Mouse (Mus musculus) gastrocnemius, postnatal 36 days (tissue): ENCODE measurements around the gene Vmn2r14. TPM values are rescaled to one million over a fixed set of nuclear protein-coding genes. Genes with fewer than 3 reads are reported as not detected.
"Not testable (repeated sequence)": the region's sequence is repeated elsewhere in the genome, so short reads cannot be mapped to it uniquely, and the experiment has no call there.

Experiments
- DNase-seq, 2 experiments: peaks; one replicate each; pipeline ENCODE4 v3.0.0; 2022
- intact Hi-C: fragments of 180-260 bp; cut with DNase I; formaldehyde crosslinking; loops from one replicate; pipeline ENCODE4 v1.15.1; 2025
- long read RNA-seq, 2 experiments: library from polyadenylated mRNA; stranded (forward); transcript quantifications; one replicate each; pipeline ENCODE4 v2.0.0; 2021
- total RNA-seq, 2 experiments: library from RNA; stranded (reverse); gene quantifications; 2 replicates each; pipeline ENCODE4 v1.2.3; 2021

The Vmn2r14 gene
- not detected for total RNA-seq
- long read RNA-seq, experiment 1 = 0 reads
- long read RNA-seq, experiment 2 = 0 reads

DNA sequence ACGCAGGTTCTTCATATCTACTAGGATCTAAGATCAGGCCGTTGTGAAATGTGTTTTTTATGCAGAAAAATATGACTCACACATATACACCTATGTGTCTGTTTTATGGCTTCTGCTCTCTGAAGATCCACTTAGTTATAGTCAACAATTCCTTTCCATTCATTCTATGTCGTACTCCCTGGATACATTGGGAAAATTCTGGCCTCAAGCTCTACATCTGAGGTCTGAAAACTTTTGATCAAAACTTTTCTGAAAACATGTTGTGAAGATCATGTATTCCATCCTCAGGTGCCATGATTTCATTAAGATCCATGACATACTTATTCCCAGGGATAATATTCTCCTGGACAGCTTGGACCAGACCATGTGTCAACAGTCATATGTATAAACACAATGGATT, at the start of gene Vmn2r14:
TSS of gene Vmn2r14 (minus strand) at position 101 of the 400 bp plus-strand sequence.
- intact Hi-C loops = no loop called here
- DNase-seq = no peak

DNA sequence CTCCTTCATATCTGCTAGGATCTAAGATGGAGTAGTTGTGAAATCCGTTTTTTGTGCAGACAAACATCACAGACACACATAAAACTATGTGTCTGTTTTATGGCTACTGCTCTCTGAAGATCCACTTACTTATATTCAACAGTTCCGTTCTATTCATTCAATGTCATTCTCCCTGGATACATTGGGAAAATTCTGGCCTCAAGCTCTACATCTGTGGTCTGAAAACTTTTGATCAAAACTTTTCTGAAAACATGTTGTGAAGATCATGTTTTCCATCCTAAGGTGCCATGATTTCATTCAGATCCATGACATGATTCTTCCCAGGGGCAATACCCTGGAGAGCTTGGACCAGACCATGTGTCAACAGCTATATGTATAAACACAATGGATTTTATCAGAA, 32.4 kb downstream of the Vmn2r14 start, which contains the start of gene Vmn2r13:
TSS of gene Vmn2r13 (minus strand) at position 101 of the 400 bp plus-strand sequence.
- intact Hi-C loops, DNase-seq: not testable (repeated sequence)

DNA sequence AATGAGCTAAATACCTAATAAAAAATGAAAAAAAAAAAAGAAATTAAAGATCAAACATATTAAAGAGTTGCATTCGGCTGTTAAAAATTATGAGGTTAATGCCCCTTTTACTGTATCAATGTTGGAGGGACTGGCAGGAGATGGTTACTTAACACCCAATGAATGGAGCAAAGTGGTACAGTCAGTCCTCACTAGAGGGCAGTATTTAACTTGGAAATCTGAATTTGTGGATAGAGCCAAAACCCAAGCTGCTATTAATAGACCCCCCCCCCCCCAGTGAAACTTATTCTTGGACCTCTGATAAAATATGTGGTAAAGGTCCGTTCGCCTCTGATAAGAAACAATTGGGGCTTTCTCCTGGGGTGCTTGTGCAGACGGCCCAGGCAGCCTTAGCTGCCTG, 57.7 kb downstream of the Vmn2r14 start:
- intact Hi-C loops, DNase-seq: not testable (repeated sequence)

Other genes with a start within 250 kb of the Vmn2r14 start
- gene Vmn2r10, start 218.2 kb downstream of the Vmn2r14 start, total RNA-seq = not detected
- not detected for gene Vmn2r11, start 165.1 kb downstream of the Vmn2r14 start, total RNA-seq
- gene Vmn2r12, start 126.8 kb downstream of the Vmn2r14 start, total RNA-seq = not detected
- gene Vmn2r13, start 32.5 kb downstream of the Vmn2r14 start, total RNA-seq = not detected
- not detected for gene Vmn2r15, start 72.9 kb upstream of the Vmn2r14 start, total RNA-seq
- gene Vmn2r16, start 105.5 kb upstream of the Vmn2r14 start, total RNA-seq = not detected
- gene Vmn2r17, start 195.0 kb upstream of the Vmn2r14 start, total RNA-seq = not detected